Mouse (Mus musculus) embryonic facial prominence, embryonic 10.5 days (tissue): ENCODE measurements around the gene Tekt3. TPM values are rescaled to one million over a fixed set of nuclear protein-coding genes. Genes with fewer than 3 reads are reported as not detected.

Experiments used
- DNase-seq: peaks from one replicate; pipeline ENCODE4 v3.0.0-alpha.2; 2017; ENCODE audit warnings: low spot score
- H3K27ac ChIP-seq: fragments of 300-500 bp; sonication (generic); replicated peaks from 2 replicates; pipeline ENCODE4 v1.5.1; 2016; ENCODE audit warnings: mild to moderate bottlenecking
- H3K27me3 ChIP-seq: fragments of 300-500 bp; sonication (generic); replicated peaks from 2 replicates; pipeline ENCODE4 v1.6.1; 2016; ENCODE audit warnings: low read depth, mild to moderate bottlenecking; ENCODE audit not compliant: poor library complexity, severe bottlenecking
- H3K36me3 ChIP-seq: fragments of 300-500 bp; sonication (generic); replicated peaks from 2 replicates; pipeline ENCODE4 v1.6.1; 2016; ENCODE audit warnings: mild to moderate bottlenecking, moderate library complexity
- H3K4me1 ChIP-seq: fragments of 300-500 bp; sonication (generic); 2 replicates; pipeline ENCODE4 v1.6.1; 2016
- H3K4me3 ChIP-seq: fragments of 300-500 bp; sonication (generic); 2 replicates; pipeline ENCODE4 v1.5.1; 2016; ENCODE audit warnings: mild to moderate bottlenecking, moderate library complexity
- H3K9me3 ChIP-seq: fragments of 300-500 bp; sonication (generic); 2 replicates; pipeline ENCODE4 v1.6.1; 2016; ENCODE audit warnings: mild to moderate bottlenecking
- WGBS: fragments of 180-500 bp; shearing (Covaris S2); methylation state at CpG from one replicate; pipeline ENCODE4 v1.1.7; 2016; 5-methylcytosine and 5-hydroxymethylcytosine counted together
- polyA plus RNA-seq: library from polyadenylated mRNA; unstranded; fragments of >200 nt; fragmentation: Nextera tagmentation; extraction: Ambion mirVana; gene quantifications from 2 replicates; pipeline ENCODE4 v1.2.1, GENCODE M21; 2016

Gene Tekt3
- polyA plus RNA-seq, 1 experiment from 2014 or later, result not detected

DNA sequence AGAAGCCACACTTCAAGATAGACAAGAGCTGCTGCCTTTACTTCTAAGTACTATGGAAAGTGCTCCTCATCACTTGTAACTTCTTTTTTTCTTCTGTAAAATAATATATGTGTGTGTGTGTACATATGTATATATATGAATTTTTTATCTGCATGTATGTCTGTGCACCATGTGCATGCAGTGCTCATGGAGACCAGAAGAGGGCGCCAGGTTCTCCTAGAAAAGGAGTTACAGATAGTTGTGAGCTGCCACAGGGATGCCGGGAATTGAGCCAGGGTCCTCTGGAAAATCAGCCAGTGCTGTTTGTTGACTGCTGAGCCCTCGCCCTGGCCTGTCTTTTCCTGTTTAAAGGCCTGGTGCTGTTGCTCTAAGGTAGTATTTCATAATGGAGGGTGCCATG, 23.1 kb downstream of the Tekt3 start:
- no peak overlapping the region for H3K4me3 ChIP-seq
- WGBS, result 80% methylated on average over 3 of the region's 3 CpGs
- H3K4me1 ChIP-seq, result no peaks in the 10 kb centered on the region
- no peaks in the 10 kb centered on the region for H3K27me3 ChIP-seq
- H3K27ac ChIP-seq, result no peak overlapping the region
- H3K9me3 ChIP-seq, result peaks cover 4% of the 10 kb centered on the region
- no peak for DNase-seq
- no peaks in the 10 kb centered on the region for H3K36me3 ChIP-seq

DNA sequence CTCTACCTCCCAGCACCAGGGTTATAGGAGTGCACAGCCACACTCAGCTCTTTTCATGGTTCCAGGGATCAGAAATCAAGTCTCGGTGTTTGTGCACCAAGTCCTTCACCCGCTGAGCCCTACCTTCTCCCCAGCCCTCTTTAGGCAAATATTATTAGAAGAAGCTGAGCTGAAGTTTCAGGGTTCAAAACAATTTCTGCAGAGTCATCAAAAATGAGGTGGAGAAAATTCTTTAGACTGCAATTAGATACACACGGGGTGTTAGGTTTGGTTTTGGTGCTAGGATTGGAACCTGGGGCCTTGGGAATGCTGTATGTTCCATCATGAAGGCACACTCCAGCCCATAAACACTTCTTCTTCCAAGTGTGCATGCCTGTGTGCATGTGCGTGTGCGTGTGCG, 27.2 kb downstream of the Tekt3 start:
- H3K4me1 ChIP-seq, result 0 out of 2 replicates have a peak, but pooled peaks cover 3% of the 10 kb centered on the region
- H3K36me3 ChIP-seq, result no peaks in the 10 kb centered on the region
- H3K27me3 ChIP-seq, result no peaks in the 10 kb centered on the region
- peaks cover 4% of the 10 kb centered on the region for H3K9me3 ChIP-seq
- WGBS, result 91% methylated on average over 6 of the region's 6 CpGs
- DNase-seq, result no peak
- H3K4me3 ChIP-seq, result no peak overlapping the region
- no peak overlapping the region for H3K27ac ChIP-seq

DNA sequence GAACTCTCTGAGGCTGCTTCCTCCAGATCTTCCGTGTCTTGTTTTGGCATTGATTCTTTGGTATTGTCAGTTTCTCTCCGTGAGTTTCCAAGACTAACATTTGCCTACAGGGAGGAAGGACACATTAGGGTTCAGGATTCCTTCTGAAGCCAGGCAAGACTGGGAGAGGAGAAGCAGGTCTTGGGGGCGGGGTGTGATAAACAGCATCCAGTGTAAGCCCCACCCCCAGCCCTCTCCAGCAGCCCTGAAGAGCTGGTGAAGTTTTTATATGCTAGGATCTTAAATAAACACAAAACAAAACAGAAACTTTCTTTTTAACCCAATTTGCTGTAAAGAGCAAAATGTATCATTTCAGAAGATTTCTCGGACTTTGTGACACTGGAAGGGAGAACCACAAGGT, 28.8 kb downstream of the Tekt3 start:
- Histone ChIP-seq H3K4me3 (no peak overlapping the region), H3K36me3 (no peaks in the 10 kb centered on the region), H3K27me3 (no peaks in the 10 kb centered on the region), H3K27ac (no peak overlapping the region), H3K4me1 (0 out of 2 replicates have a peak, but pooled peaks cover 3% of the 10 kb centered on the region), H3K9me3 (no peaks in the 10 kb centered on the region)
- no peak for DNase-seq
- WGBS, result 54% methylated on average over 4 of the region's 4 CpGs

DNA sequence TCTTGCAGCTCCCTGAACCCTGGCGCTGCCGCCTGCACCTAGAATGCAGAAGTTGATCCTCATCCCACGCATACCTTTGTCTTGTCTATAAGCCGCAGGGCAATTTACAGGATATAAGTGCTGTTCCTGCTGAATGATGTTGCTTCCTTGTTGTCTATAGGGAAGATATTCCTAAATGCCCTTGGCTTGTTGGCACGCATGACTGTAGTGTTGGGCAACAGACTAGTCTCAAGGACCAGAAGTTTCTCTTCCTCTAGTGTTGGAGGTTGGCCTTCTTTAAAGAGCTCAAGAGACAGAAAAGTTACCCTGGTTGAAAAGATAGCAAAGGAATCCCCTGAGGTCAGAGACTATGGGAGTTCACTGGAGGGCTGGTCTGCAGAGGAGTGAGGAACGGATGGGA, 29.5 kb downstream of the Tekt3 start:
- Histone ChIP-seq H3K9me3 (no peaks in the 10 kb centered on the region), H3K36me3 (no peaks in the 10 kb centered on the region), H3K27ac (no peak overlapping the region), H3K4me3 (no peak overlapping the region), H3K27me3 (no peaks in the 10 kb centered on the region), H3K4me1 (0 out of 2 replicates have a peak, but pooled peaks cover 3% of the 10 kb centered on the region)
- DNase-seq, result no peak
- WGBS, result 90% methylated on average over 6 of the region's 6 CpGs

DNA sequence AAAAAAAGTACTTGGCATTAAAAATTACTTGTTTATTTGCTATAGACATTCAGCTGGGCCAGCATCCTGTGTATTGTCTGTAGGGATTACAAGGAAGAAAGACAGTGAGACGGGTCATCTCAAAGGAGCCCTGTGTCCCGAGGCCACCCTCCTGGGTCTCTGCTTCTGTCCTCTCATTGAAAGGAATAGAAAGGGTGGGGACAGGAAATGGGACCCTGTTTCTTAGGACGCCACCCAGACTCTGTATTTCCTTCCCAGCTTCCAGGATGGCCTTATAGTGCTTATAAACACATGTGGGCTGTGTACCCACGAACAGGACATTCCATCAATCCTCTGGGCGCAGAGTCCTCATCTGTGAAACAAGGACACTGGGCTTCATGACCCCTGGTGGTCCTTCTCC, 30.8 kb downstream of the Tekt3 start:
- H3K9me3 ChIP-seq, result no peaks in the 10 kb centered on the region
- 0 out of 2 replicates have a peak, but pooled peaks cover 3% of the 10 kb centered on the region for H3K4me1 ChIP-seq
- H3K36me3 ChIP-seq, result no peaks in the 10 kb centered on the region
- 60% methylated on average over 5 of the region's 5 CpGs for WGBS
- H3K27ac ChIP-seq, result no peak overlapping the region
- DNase-seq, result no peak
- H3K27me3 ChIP-seq, result no peaks in the 10 kb centered on the region
- no peak overlapping the region for H3K4me3 ChIP-seq

DNA sequence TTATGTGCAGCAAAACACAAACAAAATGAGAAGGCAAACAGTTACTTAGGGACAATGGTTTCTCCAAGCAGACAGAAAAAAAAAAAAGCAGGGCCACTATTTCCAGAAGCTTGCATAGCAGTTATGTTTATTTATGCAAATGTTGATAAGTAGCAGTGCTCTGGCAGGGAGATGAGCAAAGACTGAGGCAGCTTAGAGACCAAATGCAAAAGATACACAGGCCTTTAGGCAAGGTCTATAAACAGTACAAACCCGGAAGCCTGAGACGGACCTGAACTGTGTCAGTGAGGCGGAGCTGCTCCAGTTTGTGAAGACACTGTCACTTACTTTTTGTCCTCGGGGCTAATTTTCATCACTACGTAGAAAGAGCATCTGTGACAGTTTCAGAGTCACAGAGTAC, 32.1 kb downstream of the Tekt3 start:
- WGBS, result 71% methylated on average over 5 of the region's 5 CpGs
- no peak for DNase-seq
- no peaks in the 10 kb centered on the region for H3K27me3 ChIP-seq
- no peaks in the 10 kb centered on the region for H3K9me3 ChIP-seq
- H3K36me3 ChIP-seq, result no peaks in the 10 kb centered on the region
- H3K4me3 ChIP-seq, result no peak overlapping the region
- no peak overlapping the region for H3K27ac ChIP-seq
- H3K4me1 ChIP-seq, result 0 out of 2 replicates have a peak, but pooled peaks cover 3% of the 10 kb centered on the region

DNA sequence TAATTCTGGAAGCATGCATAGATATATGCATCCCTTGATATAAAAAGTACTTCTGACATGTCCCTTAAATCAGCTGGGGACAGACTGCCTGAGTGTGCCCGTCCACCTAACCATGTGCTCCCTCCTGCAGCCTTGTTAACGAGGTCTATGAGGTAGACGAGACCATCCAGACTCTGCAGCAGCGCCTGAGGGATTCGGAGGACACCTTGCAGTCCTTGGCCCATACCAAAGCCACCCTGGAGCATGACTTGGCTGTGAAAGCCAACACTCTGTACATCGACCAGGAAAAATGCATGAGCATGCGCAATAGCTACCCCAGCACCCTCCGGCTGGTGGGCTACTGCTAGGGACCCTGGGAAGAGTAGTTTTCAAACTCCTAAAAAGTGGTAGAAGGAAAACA, 33.0 kb downstream of the Tekt3 start:
- H3K4me1 ChIP-seq, result 0 out of 2 replicates have a peak, but pooled peaks cover 3% of the 10 kb centered on the region
- 92% methylated on average over 8 of the region's 8 CpGs for WGBS

DNA sequence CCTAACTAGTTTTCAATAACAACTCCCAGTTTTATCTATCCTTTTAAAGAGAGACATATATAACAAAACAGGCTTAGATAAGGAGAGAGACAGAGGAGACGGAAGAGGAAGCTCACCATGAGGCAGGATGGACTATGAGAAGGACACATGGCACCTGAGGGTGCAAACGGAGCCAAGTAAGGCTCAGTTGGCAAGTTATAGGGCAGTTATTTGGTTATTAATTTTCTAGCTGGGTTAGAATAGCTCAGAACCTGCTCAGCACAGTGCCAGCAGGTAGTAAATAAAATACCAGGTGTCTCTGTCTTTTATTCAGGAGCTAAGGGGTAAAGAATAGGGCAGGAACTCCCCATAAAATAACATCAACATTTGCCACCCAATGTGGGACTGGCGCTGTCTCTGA, 36.6 kb downstream of the Tekt3 start:
- 87% methylated on average over 3 of the region's 3 CpGs for WGBS
- Histone ChIP-seq H3K9me3 (no peaks in the 10 kb centered on the region), H3K4me1 (no peaks in the 10 kb centered on the region), H3K27ac (no peak overlapping the region), H3K27me3 (no peaks in the 10 kb centered on the region), H3K36me3 (no peaks in the 10 kb centered on the region), H3K4me3 (no peak overlapping the region)
- no peak for DNase-seq

More for the DNA sequence above, 33.0 kb downstream of the Tekt3 start:
- Histone ChIP-seq H3K4me3 (no peak overlapping the region), H3K27me3 (no peaks in the 10 kb centered on the region), H3K36me3 (no peaks in the 10 kb centered on the region), H3K9me3 (no peaks in the 10 kb centered on the region), H3K27ac (no peak overlapping the region)
- no peak for DNase-seq

DNA sequence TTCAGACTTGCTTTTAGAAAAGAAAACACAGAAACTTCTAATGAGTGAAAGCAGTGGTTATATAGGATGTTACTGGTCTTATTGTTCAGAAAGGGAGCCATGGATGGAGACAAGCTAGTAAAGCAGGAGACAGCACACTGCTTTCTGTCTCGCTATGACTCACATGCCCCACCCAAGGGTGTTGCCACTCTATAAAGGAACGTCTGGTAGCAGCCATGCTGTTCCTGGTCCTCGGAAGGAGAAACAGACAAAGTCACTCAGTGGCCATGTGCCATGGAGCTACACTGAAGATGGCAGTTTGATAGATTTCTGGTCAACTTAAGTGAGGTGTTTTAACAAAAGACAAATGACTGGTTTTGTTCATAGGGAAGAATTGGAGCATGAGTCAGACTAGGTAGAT, 37.9 kb downstream of the Tekt3 start:
- H3K27me3 ChIP-seq, result no peaks in the 10 kb centered on the region
- DNase-seq, result no peak
- no peaks in the 10 kb centered on the region for H3K4me1 ChIP-seq
- no peak overlapping the region for H3K27ac ChIP-seq
- no peaks in the 10 kb centered on the region for H3K36me3 ChIP-seq
- H3K9me3 ChIP-seq, result no peaks in the 10 kb centered on the region
- WGBS, result 89% methylated on average over 3 of the region's 3 CpGs
- no peak overlapping the region for H3K4me3 ChIP-seq

DNA sequence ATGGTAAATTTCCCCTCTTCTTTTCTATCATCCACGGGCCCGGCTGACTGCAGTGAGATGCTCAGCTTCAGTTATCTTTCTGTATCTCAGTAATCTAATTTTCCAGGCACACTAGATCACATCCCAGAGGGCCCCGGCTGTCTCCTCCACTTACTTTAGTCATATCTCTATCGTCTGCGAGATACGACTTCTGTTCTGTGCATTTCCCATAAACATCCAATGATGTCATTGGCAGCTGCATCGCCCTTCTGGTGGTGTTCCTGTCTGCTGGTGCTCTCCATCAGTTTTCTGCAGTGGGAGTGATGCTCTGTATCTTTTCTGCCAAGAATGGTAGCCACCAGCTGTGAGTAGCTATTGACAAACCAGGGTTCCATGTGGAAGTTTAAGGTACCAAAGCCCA, 41.8 kb downstream of the Tekt3 start:
- DNase-seq, result no peak
- 89% methylated on average over 7 of the region's 7 CpGs for WGBS
- Histone ChIP-seq H3K9me3 (no peaks in the 10 kb centered on the region), H3K27me3 (no peaks in the 10 kb centered on the region), H3K36me3 (no peaks in the 10 kb centered on the region), H3K4me1 (no peaks in the 10 kb centered on the region), H3K27ac (no peak overlapping the region), H3K4me3 (no peak overlapping the region)

DNA sequence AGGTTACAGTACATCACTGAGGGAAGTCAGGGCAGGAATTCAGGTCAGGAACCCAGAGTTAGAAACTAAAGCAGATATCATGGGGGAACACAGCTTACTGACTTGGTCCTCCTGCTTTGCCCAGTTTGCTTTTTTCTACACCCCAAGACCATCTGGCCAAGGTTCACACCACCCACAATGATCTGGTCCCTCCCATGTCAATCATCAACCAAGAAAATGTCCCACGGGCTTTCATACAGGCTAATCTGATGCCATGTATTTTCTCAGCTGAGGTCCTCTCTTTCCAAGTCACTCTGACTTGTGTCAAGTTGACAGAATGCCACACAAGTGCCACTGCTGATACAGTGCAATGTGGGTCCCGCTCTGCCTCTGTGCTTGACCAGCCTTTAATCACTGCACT, 42.6 kb downstream of the Tekt3 start:
- H3K27ac ChIP-seq, result no peak overlapping the region
- no peaks in the 10 kb centered on the region for H3K27me3 ChIP-seq
- no peak for DNase-seq
- H3K4me3 ChIP-seq, result no peak overlapping the region
- H3K4me1 ChIP-seq, result no peaks in the 10 kb centered on the region
- 91% methylated on average over 2 of the region's 2 CpGs for WGBS
- H3K36me3 ChIP-seq, result no peaks in the 10 kb centered on the region
- no peaks in the 10 kb centered on the region for H3K9me3 ChIP-seq

DNA sequence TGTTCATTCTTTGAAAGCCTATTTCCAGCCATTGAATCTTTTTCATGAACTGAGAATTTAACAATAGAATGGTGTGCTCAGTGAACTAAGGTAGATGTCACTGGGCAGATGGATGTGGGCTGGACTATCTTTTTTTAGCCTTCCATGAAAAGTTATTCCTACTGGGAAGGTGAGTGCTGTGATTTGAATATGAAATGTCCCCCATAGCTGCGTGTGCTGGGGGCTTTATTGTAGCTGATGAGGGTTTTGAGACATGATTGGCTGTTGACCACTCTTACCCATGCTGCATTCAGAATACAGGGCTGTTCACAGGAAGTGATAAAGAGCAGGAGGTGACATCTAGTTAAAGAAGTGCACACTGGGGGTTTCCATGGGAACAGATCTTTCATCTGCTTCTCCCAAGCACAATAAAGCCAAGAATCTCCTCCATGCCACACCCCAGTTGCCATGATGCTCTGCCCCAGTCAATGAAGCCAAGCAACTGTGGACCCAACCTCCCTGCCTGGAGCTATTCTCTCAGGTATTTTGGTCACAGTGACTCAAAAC, 47.8 kb downstream of the Tekt3 start:
- Histone ChIP-seq H3K4me1 (no peaks in the 10 kb centered on the region), H3K9me3 (no peaks in the 10 kb centered on the region), H3K36me3 (no peaks in the 10 kb centered on the region), H3K4me3 (no peak overlapping the region), H3K27me3 (no peaks in the 10 kb centered on the region), H3K27ac (no peak overlapping the region)
- 60% methylated on average over 1 of the region's 1 CpGs for WGBS
- no peak for DNase-seq

DNA sequence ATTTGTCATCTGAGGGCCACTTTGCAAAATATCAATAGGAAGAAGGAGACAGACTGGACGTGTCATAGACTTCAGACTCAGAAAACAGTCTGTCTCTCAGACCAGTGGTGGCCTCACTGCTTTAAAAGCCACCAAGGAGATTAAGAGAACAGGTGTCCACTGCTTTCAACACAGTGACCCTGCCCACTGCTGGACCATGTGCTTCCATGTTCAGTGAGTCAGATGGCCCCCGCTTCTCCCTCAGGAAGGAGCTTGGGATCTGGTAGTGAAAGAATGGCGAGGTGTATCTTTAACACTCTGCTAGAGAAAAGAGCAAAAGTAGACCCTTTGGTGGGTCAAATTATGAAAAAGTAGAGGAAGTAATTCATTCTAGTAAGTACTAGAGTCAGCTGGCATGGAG, 48.9 kb downstream of the Tekt3 start:
- no peak for DNase-seq
- Histone ChIP-seq H3K4me1 (no peaks in the 10 kb centered on the region; the same call in 1 of the 2 replicates), H3K4me3 (no peak overlapping the region), H3K36me3 (no peaks in the 10 kb centered on the region), H3K9me3 (no peaks in the 10 kb centered on the region), H3K27me3 (no peaks in the 10 kb centered on the region), H3K27ac (no peak overlapping the region)
- 86% methylated on average over 3 of the region's 3 CpGs for WGBS
